In genomic region chr5:76616196-76616747, GRCm38 (mm10) we compare ENCODE assay signal across 25 mouse cellular contexts.
"Had no signal": no experiment of that assay in that cellular context is flagged by ENCODE, and none has a peak within 500 bp of the region (broad histone marks: within the 10 kb centered on the region; RNA-seq: fewer than 3 reads in every experiment).

No protein-coding gene starts in this region.

- H3K4me3 ChIP-seq: heart, embryonic 10.5 days; heart, embryonic 13.5 days; heart, embryonic 15.5 days; hindbrain, embryonic 13.5 days; hindbrain, embryonic 15.5 days; kidney, embryonic 15.5 days; limb, embryonic 13.5 days; limb, embryonic 15.5 days; liver, embryonic 12.5 days had no signal

- H3K4me2 ChIP-seq: heart, embryonic 13.5 days; heart, embryonic 15.5 days; hindbrain, embryonic 13.5 days; hindbrain, embryonic 15.5 days; kidney, embryonic 15.5 days; limb, embryonic 13.5 days; limb, embryonic 15.5 days; liver, embryonic 12.5 days had no signal

- DNase-seq: gastrocnemius, postnatal 14 days; gastrocnemius, postnatal 36 days; heart, adult 18-20 months; heart, postnatal 14 days; heart, postnatal 36 days; kidney, adult 11 months; kidney, adult 2 months; kidney, adult 9 months; kidney, postnatal 14 days; kidney, postnatal 36 days; layer of hippocampus, postnatal 36 days; left cerebral cortex, postnatal 4 days had no signal

- ATAC-seq: hindbrain, postnatal 0 days; intestine, embryonic 16.5 days; liver, embryonic 12.5 days had no signal

- H3K27me3 ChIP-seq: heart, embryonic 13.5 days; heart, embryonic 15.5 days; hindbrain, embryonic 13.5 days; hindbrain, embryonic 15.5 days; kidney, embryonic 15.5 days; limb, embryonic 13.5 days; limb, embryonic 15.5 days; liver, embryonic 12.5 days had no signal

- H3K27ac ChIP-seq: heart, embryonic 10.5 days; heart, embryonic 13.5 days; heart, embryonic 15.5 days; hindbrain, embryonic 13.5 days; hindbrain, embryonic 15.5 days; hindbrain, postnatal 0 days; kidney, embryonic 15.5 days; kidney, postnatal 0 days; limb, embryonic 13.5 days; limb, embryonic 15.5 days; liver, embryonic 12.5 days; liver, embryonic 14.5 days had no signal

- H3K9me3 ChIP-seq: heart, embryonic 13.5 days; heart, embryonic 15.5 days; hindbrain, embryonic 13.5 days; hindbrain, embryonic 15.5 days; kidney, embryonic 15.5 days; limb, embryonic 13.5 days; limb, embryonic 15.5 days; liver, embryonic 12.5 days had no signal

- H3K4me1 ChIP-seq: heart, embryonic 10.5 days; heart, embryonic 13.5 days; heart, embryonic 15.5 days; hindbrain, embryonic 13.5 days; hindbrain, embryonic 15.5 days; kidney, embryonic 15.5 days; limb, embryonic 13.5 days; limb, embryonic 15.5 days; liver, embryonic 12.5 days had no signal

- H3K9ac ChIP-seq: heart, embryonic 13.5 days; heart, embryonic 15.5 days; hindbrain, embryonic 13.5 days; hindbrain, embryonic 15.5 days; kidney, embryonic 15.5 days; limb, embryonic 13.5 days; limb, embryonic 15.5 days; liver, embryonic 12.5 days; liver, embryonic 14.5 days had no signal
